Comparison of ENCODE assay signal across 21 mouse cellular contexts in genomic region chr7:29029690-29030656, GRCm38 (mm10). TPM values are rescaled to one million over a fixed set of nuclear protein-coding genes. Genes with fewer than 3 reads are reported as not detected.
DNase-seq lines count a peak whose midpoint lies in the region; ATAC-seq and TF ChIP-seq lines count a peak whose summit lies in the region.
"Had no signal": no experiment of that assay in that cellular context is flagged by ENCODE, and none has a peak within 500 bp of the region (broad histone marks: within the 10 kb centered on the region; RNA-seq: fewer than 3 reads in every experiment).

No protein-coding gene starts in this region.

- TF ChIP-seq CTCF in stomach, postnatal 0 days (IDR thresholded peaks at IDR 0.05; ENCODE audit: low read depth) = no peak
- no peak for TF ChIP-seq CTCF in liver, embryonic 14.5 days (IDR thresholded peaks at IDR 0.05; ENCODE audit: low read depth)

- H3K4me2 ChIP-seq in stomach, embryonic 15.5 days = no peak overlapping the region
- H3K4me2 ChIP-seq in stomach, postnatal 0 days (replicated peaks; ENCODE audit: low read depth) = no peak overlapping the region
- H3K4me2 ChIP-seq in liver, embryonic 14.5 days (ENCODE audit: low read depth) = peak overlapping the region; percentile 0
- H3K4me2 ChIP-seq in myocyte (ENCODE audit: low read depth) = no peak overlapping the region
- no peak overlapping the region for H3K4me2 ChIP-seq in hindbrain, embryonic 16.5 days (ENCODE audit: low read length)
- H3K4me2 ChIP-seq: embryonic facial prominence, embryonic 13.5 days; heart, embryonic 13.5 days; midbrain, embryonic 13.5 days had no signal

- no peaks in the 10 kb centered on the region for H3K9me3 ChIP-seq in stomach, embryonic 15.5 days
- no peaks in the 10 kb centered on the region for H3K9me3 ChIP-seq in stomach, postnatal 0 days (ENCODE audit: control insufficient read depth, low read length)
- peaks cover 10% of the 10 kb centered on the region for H3K9me3 ChIP-seq in erythroblast, embryonic 14.5 days (ENCODE audit: control insufficient read depth, low read length)
- no peaks in the 10 kb centered on the region for H3K9me3 ChIP-seq in liver, embryonic 14.5 days (ENCODE audit: control insufficient read depth, low read length)
- peaks cover 3% of the 10 kb centered on the region; the same call in 1 of the 2 replicates for H3K9me3 ChIP-seq in hindbrain, embryonic 16.5 days (ENCODE audit: control insufficient read depth, low read length)
- H3K9me3 ChIP-seq: embryonic facial prominence, embryonic 13.5 days; heart, embryonic 13.5 days; midbrain, embryonic 13.5 days had no signal

- TF ChIP-seq EP300 in stomach, postnatal 0 days (optimal IDR thresholded peaks at IDR 0.05) = no peak
- peak; percentile 97 for TF ChIP-seq EP300 in liver, embryonic 14.5 days (IDR thresholded peaks at IDR 0.05; ENCODE audit: low read depth)

- H3K4me1 ChIP-seq in stomach, embryonic 15.5 days = no peaks in the 10 kb centered on the region
- no peaks in the 10 kb centered on the region for H3K4me1 ChIP-seq in stomach, postnatal 0 days (replicated peaks; ENCODE audit: control insufficient read depth, insufficient read depth)
- H3K4me1 ChIP-seq in erythroblast, embryonic 14.5 days (ENCODE audit: control insufficient read depth) = peaks cover 53% of the 10 kb centered on the region
- peaks cover 20 to 26% of the 10 kb centered on the region in 2 experiments for H3K4me1 ChIP-seq in liver, embryonic 14.5 days (replicated peaks; ENCODE audit: control insufficient read depth in 2 of 2, insufficient read depth in 2 of 2, low read length in 1 of 2)
- no peaks in the 10 kb centered on the region for H3K4me1 ChIP-seq in hindbrain, embryonic 16.5 days (ENCODE audit: control insufficient read depth, insufficient read depth, low read depth, low read length)
- H3K4me1 ChIP-seq: embryonic facial prominence, embryonic 13.5 days; heart, embryonic 13.5 days; midbrain, embryonic 13.5 days had no signal

- no peaks in the 10 kb centered on the region for H3K79me2 ChIP-seq in myocyte (ENCODE audit: control insufficient read depth, insufficient read depth)

- no peaks in the 10 kb centered on the region for H3K27me3 ChIP-seq in stomach, embryonic 15.5 days (replicated peaks)
- no peaks in the 10 kb centered on the region for H3K27me3 ChIP-seq in stomach, postnatal 0 days (ENCODE audit: control insufficient read depth, insufficient read depth, low read length)
- H3K27me3 ChIP-seq in erythroblast, embryonic 14.5 days (ENCODE audit: control insufficient read depth) = no peaks in the 10 kb centered on the region
- no peaks in the 10 kb centered on the region for H3K27me3 ChIP-seq in liver, embryonic 14.5 days (ENCODE audit: control insufficient read depth, insufficient read depth, low read length)
- H3K27me3 ChIP-seq in myocyte (ENCODE audit: control insufficient read depth, insufficient read depth, insufficient read length) = no peaks in the 10 kb centered on the region
- no peaks in the 10 kb centered on the region for H3K27me3 ChIP-seq in hindbrain, embryonic 16.5 days (replicated peaks; ENCODE audit: control insufficient read depth, insufficient read depth, low read length)
- H3K27me3 ChIP-seq: embryonic facial prominence, embryonic 13.5 days; heart, embryonic 13.5 days; midbrain, embryonic 13.5 days had no signal

- H3ac ChIP-seq in myocyte (ENCODE audit: control insufficient read depth, insufficient read length) = no peak overlapping the region

- no peaks in the 10 kb centered on the region for H3K36me3 ChIP-seq in stomach, embryonic 15.5 days
- H3K36me3 ChIP-seq in stomach, postnatal 0 days (ENCODE audit: control insufficient read depth, insufficient read depth, low read length) = no peaks in the 10 kb centered on the region
- H3K36me3 ChIP-seq in erythroblast, embryonic 14.5 days (ENCODE audit: control insufficient read depth) = peaks cover 4% of the 10 kb centered on the region; the same call in 1 of the 2 replicates
- no peaks in the 10 kb centered on the region for H3K36me3 ChIP-seq in liver, embryonic 14.5 days (replicated peaks; ENCODE audit: control insufficient read depth, insufficient read depth, low read depth)
- no peaks in the 10 kb centered on the region for H3K36me3 ChIP-seq in myocyte (ENCODE audit: control insufficient read depth, insufficient read depth)
- H3K36me3 ChIP-seq in hindbrain, embryonic 16.5 days (ENCODE audit: control insufficient read depth, insufficient read depth, low read length) = no peaks in the 10 kb centered on the region
- H3K36me3 ChIP-seq: embryonic facial prominence, embryonic 13.5 days; heart, embryonic 13.5 days; midbrain, embryonic 13.5 days had no signal

- H3K9ac ChIP-seq in stomach, embryonic 15.5 days = no peak overlapping the region
- H3K9ac ChIP-seq in stomach, postnatal 0 days (ENCODE audit: low read length) = no peak overlapping the region
- peak overlapping the region; percentile 48 for H3K9ac ChIP-seq in liver, embryonic 14.5 days (replicated peaks)
- H3K9ac ChIP-seq in hindbrain, embryonic 16.5 days (ENCODE audit: low read depth, low read length) = no peak overlapping the region
- H3K9ac ChIP-seq: embryonic facial prominence, embryonic 13.5 days; heart, embryonic 13.5 days; midbrain, embryonic 13.5 days had no signal

- H3K27ac ChIP-seq in stomach, embryonic 15.5 days = no peak overlapping the region
- no peak overlapping the region for H3K27ac ChIP-seq in stomach, postnatal 0 days (replicated peaks)
- H3K27ac ChIP-seq in liver, embryonic 14.5 days = peak overlapping the region; percentile 92
- H3K27ac ChIP-seq in hindbrain, embryonic 16.5 days (ENCODE audit: low read depth, low read length) = no peak overlapping the region
- H3K27ac ChIP-seq: embryonic facial prominence, embryonic 13.5 days; heart, embryonic 13.5 days; hindbrain, postnatal 0 days; midbrain, embryonic 13.5 days had no signal

- DNase-seq in stomach, postnatal 0 days (ENCODE audit: low spot score) = no peak
- peak; percentile 79 to 81 (median 81) for DNase-seq in liver, embryonic 14.5 days (ENCODE audit: low read depth in 3 of 3, low spot score in 3 of 3)
- no peak for DNase-seq in layer of hippocampus, adult 9-10 months (ENCODE audit: low spot score)
- DNase-seq in cerebellum, postnatal 4 days (ENCODE audit: low spot score in 2 of 2) = no peak
- DNase-seq: B cell, adult 2 months; cerebellum, adult 8-10 months; gastrocnemius, postnatal 25 days; heart, postnatal 36 days; kidney, adult 11 months; kidney, postnatal 25 days; lung, adult 18-20 months; lung, postnatal 36 days; retina, postnatal 1 day had no signal

- 86% methylated on average over 14 of the region's 14 CpGs for WGBS in stomach, embryonic 15.5 days
- WGBS in stomach, postnatal 0 days = 84% methylated on average over 14 of the region's 14 CpGs
- 31% methylated on average over 14 of the region's 14 CpGs for WGBS in liver, embryonic 14.5 days (ENCODE audit: insufficient replicate concordance)
- 94% methylated on average over 14 of the region's 14 CpGs for WGBS in hindbrain, embryonic 16.5 days

- H3K4me3 ChIP-seq in stomach, embryonic 15.5 days (replicated peaks) = no peak overlapping the region
- no peak overlapping the region for H3K4me3 ChIP-seq in stomach, postnatal 0 days (ENCODE audit: low read depth, low read length)
- peak overlapping the region; percentile 14 for H3K4me3 ChIP-seq in erythroblast, embryonic 14.5 days (replicated peaks)
- no peak overlapping the region for H3K4me3 ChIP-seq in liver, embryonic 14.5 days (ENCODE audit: insufficient read depth in 1 of 2, low read depth in 2 of 2, low read length in 2 of 2)
- no peak overlapping the region for H3K4me3 ChIP-seq in myocyte
- no peak overlapping the region for H3K4me3 ChIP-seq in hindbrain, embryonic 16.5 days (ENCODE audit: low read length)
- H3K4me3 ChIP-seq: embryonic facial prominence, embryonic 13.5 days; heart, embryonic 13.5 days; midbrain, embryonic 13.5 days had no signal

- ATAC-seq in stomach, embryonic 15.5 days (ENCODE audit: insufficient read depth, low FRiP score, low read depth) = peak; percentile 91
- ATAC-seq in stomach, postnatal 0 days (ENCODE audit: low FRiP score, low TSS enrichment) = no peak
- peak; percentile 99 for ATAC-seq in liver, embryonic 14.5 days (ENCODE audit: insufficient read depth)
- ATAC-seq in hindbrain, embryonic 16.5 days = no peak
- ATAC-seq: hindbrain, postnatal 0 days; midbrain, embryonic 13.5 days had no signal

- TF ChIP-seq POLR2A in myocyte (IDR thresholded peaks at IDR 0.05; ENCODE audit: insufficient read length, low read depth) = no peak

TF ChIP-seq in myocyte, 11 proteins besides CTCF, POLR2A, EP300 and RAD21:
- peak; percentile 1 for TF ChIP-seq USF1 (IDR thresholded peaks at IDR 0.05; ENCODE audit: low read depth)
- TF ChIP-seq TCF3 (IDR thresholded peaks at IDR 0.05; ENCODE audit: insufficient read length, low read depth) = no peak

RNA-seq across cellular contexts. Expression of gene Map4k1, which starts 48.1 kb away (rescaled TPM):
- polyA plus RNA-seq in stomach, embryonic 15.5 days (2015; fragmentation: Nextera tagmentation; extraction: Ambion mirVana) = 7.8 and 9.3 TPM in 2 replicates
- 3.0 and 3.6 TPM in 2 replicates for polyA plus RNA-seq in stomach, postnatal 0 days (2015; fragmentation: Nextera tagmentation; extraction: Ambion mirVana)
- 8.4 and 11.7 TPM in 2 replicates for polyA plus RNA-seq in erythroblast, embryonic 14.5 days (2012)
- polyA plus RNA-seq in liver, embryonic 14.5 days (2012; rRNA removed) = 16.7 and 17.3 TPM in 2 replicates
- 24.9 and 27.4 TPM in 2 replicates for polyA plus RNA-seq in liver, embryonic 14.5 days (2014; fragmentation: Nextera tagmentation; extraction: Ambion mirVana)
- 0.18 TPM for polyA plus RNA-seq in myocyte (2012; fragmentation: generic; extraction: Trizol)
- polyA plus RNA-seq in hindbrain, embryonic 16.5 days (2015; fragmentation: Nextera tagmentation; extraction: Ambion mirVana) = 10.7 and 13.8 TPM in 2 replicates

RNA-seq across cellular contexts. Expression of gene Eif3k, which starts 48.3 kb away (rescaled TPM):
- polyA plus RNA-seq in stomach, embryonic 15.5 days (2015; fragmentation: Nextera tagmentation; extraction: Ambion mirVana) = 370 and 373 TPM in 2 replicates
- polyA plus RNA-seq in stomach, postnatal 0 days (2015; fragmentation: Nextera tagmentation; extraction: Ambion mirVana) = 294 and 295 TPM in 2 replicates
- 17.8 and 48.0 TPM in 2 replicates for polyA plus RNA-seq in erythroblast, embryonic 14.5 days (2012)
- polyA plus RNA-seq in liver, embryonic 14.5 days (2012; rRNA removed) = 281 and 283 TPM in 2 replicates
- 283 and 288 TPM in 2 replicates for polyA plus RNA-seq in liver, embryonic 14.5 days (2014; fragmentation: Nextera tagmentation; extraction: Ambion mirVana)
- polyA plus RNA-seq in myocyte (2012; fragmentation: generic; extraction: Trizol) = 335 TPM
- 282 and 295 TPM in 2 replicates for polyA plus RNA-seq in hindbrain, embryonic 16.5 days (2015; fragmentation: Nextera tagmentation; extraction: Ambion mirVana)

Comparison
In these comparisons a context has a peak if more than half of its experiments do, and no peak if none do; other contexts are left out.
1. ATAC-seq: peak in stomach, embryonic 15.5 days (single experiment) and liver, embryonic 14.5 days (single experiment); none in stomach, postnatal 0 days (single experiment) and hindbrain, embryonic 16.5 days (single experiment).
2. DNase-seq: peak in liver, embryonic 14.5 days (3 of 3); none in stomach, postnatal 0 days (single experiment), layer of hippocampus, adult 9-10 months (single experiment) and cerebellum, postnatal 4 days (0 of 2).